In genomic region chr8:44998681-44999277, GRCm38 (mm10) we compare ENCODE assay signal across 9 mouse cellular contexts.
DNase-seq lines count a peak whose midpoint lies in the region; ATAC-seq and TF ChIP-seq lines count a peak whose summit lies in the region.
"Had no signal": no experiment of that assay in that cellular context is flagged by ENCODE, and none has a peak within 500 bp of the region (broad histone marks: within the 10 kb centered on the region; RNA-seq: fewer than 3 reads in every experiment).

No protein-coding gene starts in this region.

- peak overlapping the region; percentile 82 for H3K27ac ChIP-seq in hindbrain, postnatal 0 days
- H3K27ac ChIP-seq in midbrain, embryonic 10.5 days (replicated peaks), result peak overlapping the region; percentile 87
- peak overlapping the region; percentile 71 for H3K27ac ChIP-seq in stomach, embryonic 15.5 days
- H3K27ac ChIP-seq: liver, embryonic 14.5 days had no signal

- no peaks in the 10 kb centered on the region for H3K36me3 ChIP-seq in hindbrain, postnatal 0 days (ENCODE audit: insufficient read depth, low read length)
- H3K36me3 ChIP-seq in midbrain, embryonic 10.5 days, result no peaks in the 10 kb centered on the region
- H3K36me3 ChIP-seq in stomach, embryonic 15.5 days, result no peaks in the 10 kb centered on the region

- no peak overlapping the region for H3K9ac ChIP-seq in hindbrain, postnatal 0 days (replicated peaks; ENCODE audit: low read length)
- H3K9ac ChIP-seq in stomach, embryonic 15.5 days, result no peak overlapping the region
- H3K9ac ChIP-seq: liver, embryonic 14.5 days had no signal

- no peaks in the 10 kb centered on the region for H3K9me3 ChIP-seq in hindbrain, postnatal 0 days (ENCODE audit: low read length)
- H3K9me3 ChIP-seq in midbrain, embryonic 10.5 days (replicated peaks), result no peaks in the 10 kb centered on the region
- H3K9me3 ChIP-seq in stomach, embryonic 15.5 days, result no peaks in the 10 kb centered on the region

- intact Hi-C loops in gastrocnemius, postnatal 14 days (cut with DNase I; ENCODE audit: low total_unique reads), result loop anchor here (10.0 kb wide), 1 partner anchor 54 kb away; no protein-coding TSS in a partner anchor

- H3K27me3 ChIP-seq in hindbrain, postnatal 0 days (ENCODE audit: insufficient read depth, low read length), result no peaks in the 10 kb centered on the region
- no peaks in the 10 kb centered on the region for H3K27me3 ChIP-seq in midbrain, embryonic 10.5 days (ENCODE audit: low read depth, poor library complexity, severe bottlenecking)
- H3K27me3 ChIP-seq in stomach, embryonic 15.5 days (replicated peaks), result no peaks in the 10 kb centered on the region

- peak overlapping the region; percentile 7 for H3K4me3 ChIP-seq in hindbrain, postnatal 0 days (ENCODE audit: low read length)
- H3K4me3 ChIP-seq in midbrain, embryonic 10.5 days, result peak overlapping the region; percentile 38
- no peak overlapping the region for H3K4me3 ChIP-seq in stomach, embryonic 15.5 days (replicated peaks)

- DNase-seq in adipocyte (ENCODE audit: low spot score), result peak; percentile 63
- DNase-seq in cerebellum, postnatal 25 days, result peak; percentile 77 to 79
- DNase-seq in gastrocnemius, postnatal 14 days, result peak; percentile 47
- peak; percentile 93 for DNase-seq in hindbrain, postnatal 0 days (ENCODE audit: low spot score)
- DNase-seq in left cerebral cortex, adult 11 months (ENCODE audit: low spot score), result peak; percentile 58
- peak; percentile 78 for DNase-seq in midbrain, embryonic 10.5 days (ENCODE audit: low spot score)
- DNase-seq in thymus, adult 18-20 months, result no peak

- 10% methylated on average over 11 of the region's 11 CpGs for WGBS in hindbrain, postnatal 0 days
- WGBS in midbrain, embryonic 10.5 days, result 12% methylated on average over 11 of the region's 11 CpGs
- WGBS in stomach, embryonic 15.5 days, result 29% methylated on average over 11 of the region's 11 CpGs

- peak; percentile 62 for TF ChIP-seq CTCF in hindbrain, postnatal 0 days (IDR thresholded peaks at IDR 0.05; ENCODE audit: low read depth)

- H3K4me1 ChIP-seq in hindbrain, postnatal 0 days (ENCODE audit: insufficient read depth, low read length), result peaks cover 17% of the 10 kb centered on the region; the same call in 1 of the 2 replicates
- H3K4me1 ChIP-seq in midbrain, embryonic 10.5 days, result peaks cover 93% of the 10 kb centered on the region
- peaks cover 19% of the 10 kb centered on the region for H3K4me1 ChIP-seq in stomach, embryonic 15.5 days

- ATAC-seq in hindbrain, postnatal 0 days, result peak; percentile 95
- peak; percentile 81 for ATAC-seq in stomach, embryonic 15.5 days (ENCODE audit: insufficient read depth, low FRiP score, low read depth)

- H3K4me2 ChIP-seq in hindbrain, postnatal 0 days (ENCODE audit: low read depth, low read length), result peak overlapping the region; percentile 47
- H3K4me2 ChIP-seq in stomach, embryonic 15.5 days, result peak overlapping the region; percentile 36

Comparison
In these comparisons a context has a peak if more than half of its experiments do, and no peak if none do; other contexts are left out.
1. DNase-seq: peak in adipocyte (single experiment), cerebellum, postnatal 25 days (2 of 2), gastrocnemius, postnatal 14 days (single experiment), hindbrain, postnatal 0 days (single experiment), left cerebral cortex, adult 11 months (single experiment) and midbrain, embryonic 10.5 days (single experiment); none in thymus, adult 18-20 months (0 of 2).
2. Peak in every context shown above with its lines, with median percentiles within 50 percentile points of each other: H3K27ac ChIP-seq.